Mouse (Mus musculus): Measurements from ENCODE around the gene Pcca. TPM values are rescaled to one million over a fixed set of nuclear protein-coding genes. Genes with fewer than 3 reads are reported as not detected.
A peak's percentile ranks its signal among the peaks of the same experiment; 100 is the strongest.

The Pcca gene
- total RNA-seq, 2 experiments from 2014 or later: 38.7 to 39.5 TPM

DNA sequence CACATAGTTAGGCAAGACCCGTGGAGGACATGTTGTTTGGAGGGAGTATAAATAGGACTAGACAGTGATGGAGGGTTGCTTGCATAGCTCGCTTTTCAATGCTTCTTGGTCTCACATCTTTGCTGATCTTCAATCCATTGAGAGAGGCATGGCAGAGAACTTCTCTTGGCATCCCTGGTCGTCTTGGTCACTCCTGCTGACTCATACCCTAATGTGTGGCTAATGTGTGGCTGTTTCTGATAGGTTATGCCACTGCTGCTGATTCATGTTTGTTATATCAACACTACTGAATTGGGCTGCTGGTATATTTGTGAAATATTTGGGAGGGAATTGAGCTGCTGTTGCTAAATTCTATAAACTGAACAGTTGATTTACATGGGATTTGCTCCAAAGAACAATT is 299.5 kb downstream of the Pcca start:
- no peak for DNase-seq (ENCODE audit: low spot score in 2 of 2)

DNA sequence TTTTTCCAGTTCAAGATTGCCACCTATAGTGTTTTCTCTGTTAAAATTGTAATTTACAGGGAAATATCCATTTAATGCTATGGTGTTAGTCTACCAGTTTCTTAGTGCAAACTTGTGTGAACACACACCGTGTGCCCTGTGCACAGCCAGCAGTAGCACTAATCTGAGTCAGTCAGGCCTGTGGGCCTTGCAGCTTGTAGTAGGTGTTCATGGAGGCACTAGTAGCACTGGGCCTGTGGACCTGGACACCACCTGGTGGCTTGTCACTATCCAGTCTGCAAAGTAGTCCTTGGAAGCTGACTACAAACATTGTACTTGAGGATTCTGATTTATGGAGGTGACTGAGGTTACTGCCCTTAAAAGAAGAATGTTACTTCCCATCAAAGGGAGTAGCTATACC is 300.6 kb downstream of the Pcca start:
- DNase-seq (ENCODE audit: low spot score in 2 of 2): no peak

DNA sequence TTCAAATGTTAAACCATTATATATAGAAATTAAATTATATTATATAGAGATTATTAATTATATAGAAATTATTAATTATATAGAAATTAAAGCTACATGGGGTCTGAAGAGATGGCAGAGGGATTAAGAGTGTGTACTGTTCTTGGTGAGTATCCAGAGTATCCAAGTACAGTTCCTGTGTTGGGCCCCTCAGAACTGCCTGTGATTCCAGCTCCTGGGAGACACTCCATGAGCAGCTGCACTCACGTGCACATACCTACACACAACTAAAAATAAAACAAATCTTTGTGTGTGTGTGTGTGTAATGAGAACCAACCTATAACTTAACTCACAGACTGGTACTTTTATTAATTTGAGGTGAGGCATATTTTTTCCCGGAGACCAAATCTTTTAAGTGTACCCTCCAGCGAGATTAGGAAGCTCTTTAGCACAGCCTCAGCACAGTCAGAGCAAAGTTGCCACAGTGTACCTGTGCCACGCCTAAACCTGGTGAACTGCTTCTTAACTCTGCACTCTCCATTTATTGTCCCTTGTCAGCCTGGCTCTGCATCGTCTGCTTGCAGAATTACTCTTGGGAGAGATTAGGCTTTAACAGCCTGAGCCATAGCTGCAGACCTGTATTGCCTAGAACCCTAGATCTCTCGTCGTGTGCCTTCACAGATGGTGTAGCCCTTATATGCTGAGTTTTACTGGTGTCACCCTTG is 301.5 kb downstream of the Pcca start:
- DNase-seq (ENCODE audit: low spot score in 2 of 2): no peak

DNA sequence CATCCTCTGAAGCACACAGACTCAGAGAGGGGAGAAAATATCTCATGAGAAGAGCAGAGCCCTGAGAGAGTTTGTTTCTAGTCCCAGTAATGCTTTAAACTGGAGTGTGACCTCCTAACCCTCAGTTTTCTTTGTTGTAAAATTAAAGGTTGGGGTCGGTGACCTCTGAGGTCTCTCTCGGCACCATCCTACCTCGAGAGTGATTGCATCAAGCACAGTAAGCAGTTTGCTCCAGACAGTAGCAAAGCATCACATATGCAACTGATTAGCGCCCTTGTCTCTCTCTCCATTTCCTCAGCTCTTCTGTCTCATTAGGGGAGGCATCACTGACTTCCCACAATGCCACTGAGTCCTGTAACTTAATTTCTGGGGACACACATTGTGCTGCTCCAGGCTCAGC is 302.1 kb downstream of the Pcca start:
- no peak for DNase-seq (ENCODE audit: low spot score in 2 of 2)

DNA sequence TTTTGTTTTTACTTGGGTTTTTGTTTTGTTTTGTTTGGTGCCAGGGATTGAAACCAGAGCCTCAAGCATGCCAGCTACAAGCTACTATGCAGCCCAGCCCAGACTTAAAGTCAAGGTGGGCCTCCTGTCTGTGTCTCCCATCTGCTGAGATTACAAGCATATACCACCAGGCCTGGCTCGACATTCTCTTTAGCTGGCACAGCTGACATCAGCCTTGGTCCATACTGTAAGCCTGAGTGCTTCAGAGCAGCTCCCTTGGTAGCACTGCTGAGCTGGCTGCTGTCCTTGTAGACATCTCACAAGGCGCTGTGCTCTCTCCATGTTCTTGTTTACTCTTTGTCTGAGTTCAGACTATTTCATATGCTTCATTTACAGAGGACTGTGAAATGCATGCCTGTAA is 302.9 kb downstream of the Pcca start:
- DNase-seq (ENCODE audit: low spot score in 2 of 2): no peak

DNA sequence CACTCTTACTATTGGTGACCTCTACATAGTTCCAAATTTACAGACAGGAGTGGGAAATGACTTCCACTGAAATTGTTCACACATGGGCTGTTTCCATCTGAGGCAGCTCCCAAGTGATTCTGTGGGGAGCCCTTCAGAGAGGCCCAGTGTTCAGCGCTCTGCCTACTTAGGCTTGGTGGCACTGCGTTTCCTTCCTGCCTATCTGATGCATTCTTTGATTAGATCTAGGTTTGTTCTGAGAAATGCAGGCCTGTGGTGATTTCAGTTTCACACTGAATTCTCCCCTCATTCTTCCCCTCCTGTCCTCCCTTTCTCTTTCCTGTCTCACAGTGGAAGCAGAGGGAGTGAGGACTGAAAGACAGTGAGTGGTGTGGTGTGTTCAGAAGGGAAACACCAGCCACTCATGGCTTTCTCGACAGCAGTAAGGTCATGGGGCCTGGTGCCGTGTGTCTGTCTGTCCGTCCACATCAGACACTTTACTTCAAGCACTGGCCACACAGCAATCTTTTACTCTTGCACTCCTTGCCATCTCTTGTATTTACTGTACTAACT is 318.5 kb downstream of the Pcca start:
- DNase-seq (ENCODE audit: low spot score in 2 of 2): no peak

DNA sequence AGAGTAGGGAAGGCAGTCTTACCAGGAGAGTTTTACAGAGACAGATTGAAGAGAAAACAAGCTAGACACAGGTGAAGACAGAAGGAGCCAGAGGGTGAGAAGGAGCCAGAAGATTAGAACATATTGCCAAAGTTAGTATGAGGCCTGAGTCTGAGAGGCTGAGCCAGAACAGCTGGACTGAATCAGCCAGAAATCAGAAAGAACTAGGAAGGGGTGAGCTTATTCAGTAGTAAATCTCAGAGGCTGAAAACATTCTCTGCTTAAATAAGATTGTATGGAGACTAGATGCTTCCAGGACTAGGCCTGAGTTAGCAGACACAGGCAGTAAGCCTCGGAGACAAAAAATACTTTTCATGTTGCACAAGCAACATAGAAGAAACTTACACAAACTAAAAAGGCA is 325.7 kb downstream of the Pcca start:
- DNase-seq (ENCODE audit: low spot score in 2 of 2): no peak

DNA sequence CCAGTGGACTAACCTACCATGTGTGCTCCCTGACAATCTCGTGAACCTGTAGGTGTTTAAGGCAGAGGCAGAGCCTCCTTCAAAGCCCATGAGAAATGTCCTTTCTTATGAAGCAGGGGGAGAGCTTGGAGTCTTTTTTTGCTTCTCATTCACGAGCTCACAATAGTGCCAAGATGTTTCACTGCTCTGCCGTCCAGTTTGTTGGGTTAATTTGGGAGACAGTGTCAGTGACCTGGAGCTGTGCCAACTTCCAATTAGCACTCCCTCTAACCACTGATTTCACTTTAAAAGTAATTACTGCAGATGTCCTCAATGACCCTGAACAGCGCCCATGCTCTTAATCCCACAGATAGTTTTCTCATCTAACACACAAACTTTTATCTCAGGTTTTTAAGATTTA is 328.5 kb downstream of the Pcca start:
- no peak for DNase-seq (ENCODE audit: low spot score in 2 of 2)

DNA sequence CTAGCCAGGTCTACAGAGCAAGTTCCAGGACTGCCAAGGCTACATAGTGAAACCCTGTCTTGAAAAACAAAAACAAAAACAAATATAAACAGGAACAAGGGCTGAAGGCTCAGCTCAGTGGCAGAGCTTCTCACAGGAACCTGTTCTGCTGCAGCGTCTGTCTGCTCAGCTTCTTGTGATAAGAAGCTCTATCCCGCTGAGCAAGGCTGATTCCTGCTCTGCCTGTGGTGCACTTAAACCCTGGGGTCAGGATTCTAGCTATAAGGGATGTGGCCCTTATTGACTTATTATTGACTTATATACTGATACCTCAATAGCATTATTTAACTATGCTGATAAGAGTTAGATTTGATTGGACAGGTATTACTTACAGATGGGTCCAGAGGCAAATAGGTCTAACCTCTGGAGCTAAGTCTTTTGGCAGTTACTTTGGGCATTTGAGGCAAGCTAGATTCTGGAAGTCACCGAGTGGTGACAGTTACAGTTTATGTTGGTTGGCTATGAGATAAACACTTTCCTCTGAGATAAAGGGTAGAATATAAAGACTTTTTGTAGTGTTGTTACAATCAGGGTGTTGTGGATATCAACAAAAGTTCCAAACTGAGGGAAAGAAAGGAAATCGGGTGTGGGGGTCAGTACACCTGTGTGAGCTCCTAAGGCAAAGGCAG is 331.5 kb downstream of the Pcca start:
- DNase-seq (ENCODE audit: low spot score in 2 of 2): no peak

DNA sequence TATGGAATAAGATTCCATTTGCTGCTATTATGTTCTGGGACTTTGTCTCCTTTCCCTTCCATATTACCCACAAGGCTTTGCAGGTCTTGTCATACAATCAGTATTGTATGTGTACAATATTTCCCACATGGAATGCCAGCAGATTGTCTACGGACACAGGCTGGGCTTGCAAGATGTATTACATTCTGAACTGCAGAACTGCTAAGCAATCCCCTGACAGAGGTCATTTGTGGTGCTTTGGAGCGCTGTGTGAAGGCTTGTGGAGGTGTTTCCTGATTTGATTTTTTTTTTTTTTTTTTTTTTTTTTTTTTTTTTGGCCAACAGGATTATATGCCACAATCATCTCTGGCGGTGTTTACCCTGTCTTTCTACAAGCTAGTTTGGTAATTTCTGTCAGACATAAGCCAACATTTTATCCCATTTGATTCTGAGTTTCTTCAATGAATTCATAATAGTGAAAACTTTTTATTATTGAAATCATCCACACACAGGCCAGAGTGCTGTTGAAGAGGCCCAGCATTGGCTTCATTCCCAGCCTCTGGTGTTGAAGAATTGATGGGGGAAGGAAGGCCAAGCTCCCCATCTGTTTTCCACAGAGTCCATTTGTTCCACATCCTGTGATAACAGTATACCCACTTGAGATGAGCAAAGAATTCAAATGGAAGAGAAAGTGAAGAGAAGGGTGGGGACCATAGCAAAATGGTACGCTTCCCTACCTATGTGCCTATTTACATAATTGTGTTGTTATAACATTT is 333.6 kb downstream of the Pcca start:
- DNase-seq (ENCODE audit: low spot score in 2 of 2): peak in 1 of 2 experiments; percentile 54

DNA sequence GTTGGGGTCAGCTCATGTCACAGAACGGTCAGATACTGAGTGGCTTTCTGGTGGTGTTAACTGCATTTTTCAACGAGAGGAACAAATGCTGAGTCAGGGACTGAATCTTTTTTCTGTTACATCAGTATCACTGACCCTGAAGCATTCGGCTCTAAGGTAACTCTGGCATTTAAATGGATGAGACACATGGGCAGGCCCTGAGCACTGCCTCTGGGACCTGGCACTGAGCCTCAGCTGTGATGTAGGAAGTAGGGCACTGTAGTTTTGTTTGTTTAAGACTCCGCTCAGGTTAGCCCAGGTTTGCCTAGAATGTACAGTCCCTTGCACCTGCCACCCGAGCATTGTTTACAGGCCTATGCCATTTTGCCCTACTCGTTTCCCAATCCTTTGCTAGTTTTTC is 335.7 kb downstream of the Pcca start:
- DNase-seq (ENCODE audit: low spot score in 2 of 2): no peak

DNA sequence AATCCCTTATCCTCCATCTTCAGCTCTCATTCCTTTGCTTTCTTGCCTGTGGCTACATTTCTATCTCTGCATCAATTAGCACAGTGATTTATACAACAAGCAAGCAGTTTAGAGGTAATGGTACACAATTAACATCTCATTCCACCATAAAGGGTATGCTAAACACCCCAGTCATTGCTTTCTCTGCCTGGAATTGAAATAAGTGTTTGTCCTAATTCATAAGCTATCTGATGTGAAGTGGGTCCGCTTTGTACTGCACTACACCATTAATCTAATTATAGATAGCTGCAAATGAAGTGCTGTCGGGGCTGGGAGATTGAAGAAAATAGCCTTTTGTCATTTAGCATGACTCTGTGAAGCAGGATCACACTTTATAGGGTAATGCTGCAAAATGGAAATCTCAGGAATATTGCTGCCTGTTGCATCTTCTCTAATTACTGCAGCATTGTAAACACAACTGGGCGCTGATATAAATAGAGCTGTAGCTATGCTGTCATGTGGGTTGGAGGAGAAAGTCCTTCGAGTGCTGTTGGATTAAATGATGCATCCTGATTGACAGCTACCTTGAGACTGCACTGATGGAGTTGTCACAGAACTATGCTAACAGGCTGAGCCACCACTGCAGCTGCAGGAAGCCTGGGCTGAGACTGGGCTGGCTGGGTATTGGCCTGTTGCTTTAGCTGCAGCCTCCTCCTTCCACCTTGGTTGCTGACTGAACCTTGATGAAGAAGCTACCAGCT is 337.9 kb downstream of the Pcca start:
- DNase-seq (ENCODE audit: low spot score in 2 of 2): no peak

DNA sequence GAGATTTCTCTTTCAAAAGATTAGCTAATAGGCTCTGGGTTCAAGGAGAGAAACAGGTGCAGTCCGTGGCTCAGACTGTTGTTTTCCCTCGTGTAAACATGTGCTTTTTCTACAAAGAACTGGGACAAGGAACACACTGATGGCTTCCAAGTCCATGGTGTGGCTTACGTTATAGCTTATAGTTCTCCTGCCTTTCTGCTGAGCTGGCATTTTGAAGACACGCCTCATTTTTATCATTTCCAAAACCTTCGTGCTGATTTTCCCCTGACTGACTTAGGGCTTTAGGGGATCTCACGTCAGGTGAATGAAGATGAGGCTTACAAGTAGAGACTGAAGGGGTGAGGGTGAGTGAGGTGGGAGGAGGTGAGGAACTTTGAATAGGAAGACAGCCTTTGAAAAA is 338.5 kb downstream of the Pcca start:
- no peak for DNase-seq (ENCODE audit: low spot score in 2 of 2)

DNA sequence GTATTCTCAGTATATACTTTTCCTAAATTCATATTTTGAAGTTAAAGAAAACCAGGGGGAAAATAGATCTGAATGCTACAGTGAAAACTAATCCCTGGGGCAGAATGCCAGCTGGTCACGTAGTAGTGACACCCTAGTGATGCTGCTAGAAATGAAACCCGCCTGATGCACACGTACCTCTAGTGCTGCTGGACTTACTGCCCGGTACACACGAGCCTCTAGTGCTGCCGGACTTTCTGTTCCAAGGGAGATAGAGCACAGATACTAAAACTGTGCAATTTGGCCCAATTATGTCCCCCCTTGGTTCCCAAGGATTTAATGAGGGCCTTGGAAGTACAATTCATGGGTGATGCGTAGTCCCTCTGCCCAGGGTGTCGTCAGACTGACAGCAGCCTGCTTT is 340.9 kb downstream of the Pcca start:
- DNase-seq (ENCODE audit: low spot score in 2 of 2): no peak

DNA sequence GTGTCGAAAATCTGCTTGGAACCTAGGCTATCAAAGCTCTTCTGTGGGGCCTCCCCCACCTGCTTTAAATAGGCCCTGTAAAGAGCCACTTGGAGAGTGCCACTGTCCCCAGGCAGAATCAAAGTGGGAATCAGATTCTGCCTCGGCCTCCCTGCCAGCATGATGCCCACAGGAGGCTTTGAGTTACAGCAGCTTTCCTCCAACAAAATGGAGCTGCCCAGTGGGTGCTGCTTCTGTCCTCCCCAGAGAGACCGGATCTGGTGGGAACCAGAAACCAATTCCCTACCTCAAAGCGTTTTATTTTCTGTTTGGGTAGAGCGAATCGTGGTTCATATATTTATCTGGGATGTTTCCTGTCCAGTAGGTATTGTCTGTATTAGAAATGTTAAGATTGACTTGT is 341.5 kb downstream of the Pcca start:
- no peak for DNase-seq (ENCODE audit: low spot score in 2 of 2)

DNA sequence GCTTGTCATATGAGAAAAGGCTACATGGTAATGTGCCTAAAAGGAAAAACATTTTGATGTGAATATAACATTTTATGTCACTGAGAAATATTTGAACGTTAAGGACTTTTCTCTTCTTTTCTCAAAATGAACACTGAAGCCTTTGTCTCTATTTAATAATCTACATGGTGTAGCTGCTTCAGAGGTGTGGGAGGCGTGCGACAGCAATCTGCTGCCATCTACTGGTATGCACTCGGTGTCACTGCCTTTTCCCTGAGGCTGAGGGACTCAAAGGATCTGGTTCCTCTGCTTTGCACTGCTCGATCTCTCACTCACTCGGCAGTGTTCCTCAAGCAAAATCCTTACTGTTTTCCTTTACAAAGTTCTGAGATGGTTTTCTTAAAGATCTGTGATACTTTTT is 342.0 kb downstream of the Pcca start:
- DNase-seq (ENCODE audit: low spot score in 2 of 2): peak; percentile 81 to 93

DNA sequence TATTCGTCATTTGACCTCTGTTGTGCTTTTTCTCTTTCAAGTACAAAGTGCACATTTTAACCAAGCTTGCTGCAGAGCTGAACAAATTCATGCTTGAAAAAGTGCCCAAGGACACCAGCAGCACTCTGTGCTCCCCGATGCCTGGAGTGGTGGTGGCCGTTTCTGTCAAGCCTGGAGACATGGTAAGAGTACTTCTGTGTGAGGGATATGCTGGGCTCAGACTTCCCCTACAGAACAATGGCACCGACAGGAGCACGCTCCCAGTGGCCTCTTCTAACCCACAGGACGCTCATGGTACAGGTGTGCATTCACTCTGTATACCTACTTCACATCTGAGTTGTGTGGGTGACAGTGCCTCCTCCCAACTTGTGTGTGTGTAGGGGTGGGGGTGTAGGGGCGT is 342.6 kb downstream of the Pcca start:
- no peak for DNase-seq (ENCODE audit: low spot score in 2 of 2)

DNA sequence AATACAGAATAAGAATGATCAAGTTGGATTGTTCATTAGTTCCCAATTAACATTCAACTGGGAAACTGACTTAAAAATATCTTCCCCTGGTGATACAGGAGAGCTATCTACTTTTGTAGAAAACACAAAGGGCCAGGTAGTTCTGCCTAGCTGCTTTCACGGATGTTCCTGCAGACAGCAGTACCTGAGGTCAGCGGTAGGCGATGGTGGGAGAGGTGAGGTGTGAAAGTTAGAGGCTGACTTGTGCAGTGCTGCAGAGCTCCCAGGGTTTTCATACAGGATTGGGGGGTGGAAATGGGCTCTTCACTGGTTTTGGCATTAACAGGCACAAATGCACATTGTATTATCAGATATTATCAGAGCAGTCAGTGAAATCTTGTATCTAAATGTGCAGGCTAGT is 343.7 kb downstream of the Pcca start:
- DNase-seq (ENCODE audit: low spot score in 2 of 2): no peak

DNA sequence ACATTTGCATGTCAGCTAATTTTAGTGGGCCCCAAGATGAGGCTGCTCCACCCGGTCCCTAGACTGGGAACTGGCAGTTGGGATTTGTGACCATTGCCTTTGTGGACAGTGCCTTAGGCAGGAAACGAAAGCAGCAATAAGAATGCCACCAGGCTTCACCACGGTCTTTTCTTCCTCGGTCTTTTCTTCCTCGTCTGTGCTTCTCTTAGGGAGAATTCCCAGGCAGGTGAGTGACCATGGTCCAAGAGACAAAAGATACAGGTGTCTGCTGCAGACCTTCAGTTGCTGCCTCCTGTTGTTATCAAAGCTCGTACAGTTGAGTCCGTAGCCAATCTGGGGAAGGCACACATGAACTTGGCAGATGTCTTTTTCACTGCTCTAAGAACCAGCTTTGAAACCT is 346.2 kb downstream of the Pcca start:
- DNase-seq (ENCODE audit: low spot score in 2 of 2): no peak

DNA sequence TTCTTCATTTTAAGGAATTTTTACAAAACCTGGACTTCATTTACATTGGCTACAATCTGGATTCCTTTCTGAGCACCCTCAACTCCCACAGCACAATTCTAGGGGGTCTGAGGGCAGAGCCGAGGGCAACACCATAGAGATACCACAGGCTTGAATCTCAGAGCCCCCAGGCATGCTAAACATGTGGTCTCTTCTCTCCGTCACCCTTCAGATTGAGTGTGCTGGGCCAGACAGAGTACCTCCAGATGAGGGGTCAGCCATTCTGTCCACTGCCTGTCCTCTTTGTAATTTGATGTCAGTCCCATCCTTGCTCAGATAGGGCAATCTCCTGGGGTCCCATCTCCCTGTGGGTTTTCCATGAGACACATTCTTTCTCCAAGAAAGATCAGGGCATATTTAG is 347.6 kb downstream of the Pcca start:
- no peak for DNase-seq (ENCODE audit: low spot score in 2 of 2)

DNA sequence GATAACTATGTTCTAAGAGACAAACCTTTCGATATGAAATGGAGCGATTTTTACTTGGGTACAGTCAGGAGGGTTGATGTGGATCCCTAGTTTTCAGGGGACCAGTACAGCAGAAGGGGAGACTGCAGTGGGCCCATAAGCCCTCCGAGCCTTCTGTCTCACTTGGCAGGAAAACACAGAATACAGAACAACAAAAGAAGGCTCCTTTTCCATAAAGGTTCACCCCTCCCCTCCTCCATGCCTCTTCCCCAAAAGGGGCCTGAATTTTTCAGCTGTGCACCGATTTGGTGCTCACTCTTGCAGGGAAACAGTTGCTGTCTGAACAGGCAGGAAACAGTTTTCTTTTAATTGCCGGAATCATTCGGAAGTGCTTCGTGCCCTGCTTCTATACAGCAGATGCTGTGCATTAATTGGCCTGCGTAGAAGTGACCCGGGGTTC is 348.1 kb downstream of the Pcca start:
- DNase-seq (ENCODE audit: low spot score in 2 of 2): no peak
